Mouse (Mus musculus): ENCODE measurements around the gene Pik3r1. TPM values are rescaled to one million over a fixed set of nuclear protein-coding genes. Genes with fewer than 3 reads are reported as not detected.

Gene Pik3r1
- polyA plus RNA-seq, 1 experiment from 2014 or later = 95.5 TPM

GRCm38 (mm10) chr13:101730351-101730750, 37.7 kb downstream of the Pik3r1 start:
- no peak overlapping the region for H3K27ac ChIP-seq (ENCODE audit: low read length)
- 79% methylated on average over 8 of the region's 8 CpGs for WGBS

GRCm38 (mm10) chr13:101729248-101730055, 38.6 kb downstream of the Pik3r1 start:
- no peak for ATAC-seq (ENCODE audit: insufficient number of reproducible peaks, insufficient read depth, low FRiP score, low read depth)

More at GRCm38 (mm10) chr13:101730351-101730750, 37.7 kb downstream of the Pik3r1 start:
- Histone ChIP-seq H3K4me3 (ENCODE audit: low read depth, low read length) (no peak overlapping the region), H3K9me3 (ENCODE audit: control insufficient read depth, low read depth, low read length) (no peaks in the 10 kb centered on the region), H3K4me1 (ENCODE audit: control insufficient read depth, insufficient read depth, low read length) (peaks cover 24% of the 10 kb centered on the region), H3K36me3 (ENCODE audit: control insufficient read depth, insufficient read depth, low read length) (no peaks in the 10 kb centered on the region; the same call in 1 of the 2 replicates), H3K9ac (replicated peaks; ENCODE audit: low read depth, low read length) (no peak overlapping the region), H3K27me3 (ENCODE audit: control insufficient read depth, insufficient read depth, low read length) (no peaks in the 10 kb centered on the region), H3K4me2 (replicated peaks; ENCODE audit: low read depth, low read length) (no peak overlapping the region)
- ATAC-seq (ENCODE audit: insufficient number of reproducible peaks, insufficient read depth, low FRiP score, low read depth) = no peak

GRCm38 (mm10) chr13:101728816-101729215, 39.2 kb downstream of the Pik3r1 start:
- H3K27ac ChIP-seq (ENCODE audit: low read length) = no peak overlapping the region

More at GRCm38 (mm10) chr13:101729248-101730055, 38.6 kb downstream of the Pik3r1 start:
- H3K4me3 ChIP-seq (ENCODE audit: low read depth, low read length) = no peak overlapping the region
- no peaks in the 10 kb centered on the region; the same call in 1 of the 2 replicates for H3K36me3 ChIP-seq (ENCODE audit: control insufficient read depth, insufficient read depth, low read length)
- no peaks in the 10 kb centered on the region for H3K9me3 ChIP-seq (ENCODE audit: control insufficient read depth, low read depth, low read length)
- H3K4me1 ChIP-seq (ENCODE audit: control insufficient read depth, insufficient read depth, low read length) = peaks cover 24% of the 10 kb centered on the region
- H3K4me2 ChIP-seq (replicated peaks; ENCODE audit: low read depth, low read length) = no peak overlapping the region
- H3K27me3 ChIP-seq (ENCODE audit: control insufficient read depth, insufficient read depth, low read length) = no peaks in the 10 kb centered on the region
- H3K27ac ChIP-seq (ENCODE audit: low read length) = no peak overlapping the region; the same call in 1 of the 2 replicates
- 71% methylated on average over 4 of the region's 4 CpGs for WGBS
- H3K9ac ChIP-seq (replicated peaks; ENCODE audit: low read depth, low read length) = no peak overlapping the region

GRCm38 (mm10) chr13:101728300-101728699, 39.7 kb downstream of the Pik3r1 start:
- no peaks in the 10 kb centered on the region; the same call in 1 of the 2 replicates for H3K36me3 ChIP-seq (ENCODE audit: control insufficient read depth, insufficient read depth, low read length)
- ATAC-seq (ENCODE audit: insufficient number of reproducible peaks, insufficient read depth, low FRiP score, low read depth) = no peak
- H3K9me3 ChIP-seq (ENCODE audit: control insufficient read depth, low read depth, low read length) = no peaks in the 10 kb centered on the region
- H3K4me2 ChIP-seq (replicated peaks; ENCODE audit: low read depth, low read length) = no peak overlapping the region
- H3K4me3 ChIP-seq (ENCODE audit: low read depth, low read length) = no peak overlapping the region
- H3K4me1 ChIP-seq (ENCODE audit: control insufficient read depth, insufficient read depth, low read length) = peaks cover 29% of the 10 kb centered on the region
- WGBS = 90% methylated on average over 3 of the region's 3 CpGs
- H3K27ac ChIP-seq (ENCODE audit: low read length) = no peak overlapping the region
- H3K27me3 ChIP-seq (ENCODE audit: control insufficient read depth, insufficient read depth, low read length) = no peaks in the 10 kb centered on the region
- no peak overlapping the region for H3K9ac ChIP-seq (replicated peaks; ENCODE audit: low read depth, low read length)

More at GRCm38 (mm10) chr13:101728816-101729215, 39.2 kb downstream of the Pik3r1 start:
- Histone ChIP-seq H3K36me3 (ENCODE audit: control insufficient read depth, insufficient read depth, low read length) (no peaks in the 10 kb centered on the region; the same call in 1 of the 2 replicates), H3K4me3 (ENCODE audit: low read depth, low read length) (no peak overlapping the region), H3K4me1 (ENCODE audit: control insufficient read depth, insufficient read depth, low read length) (peaks cover 29% of the 10 kb centered on the region), H3K9ac (replicated peaks; ENCODE audit: low read depth, low read length) (no peak overlapping the region), H3K4me2 (replicated peaks; ENCODE audit: low read depth, low read length) (no peak overlapping the region), H3K27me3 (ENCODE audit: control insufficient read depth, insufficient read depth, low read length) (no peaks in the 10 kb centered on the region), H3K9me3 (ENCODE audit: control insufficient read depth, low read depth, low read length) (no peaks in the 10 kb centered on the region)
- WGBS = 65% methylated on average over 7 of the region's 7 CpGs
- ATAC-seq (ENCODE audit: insufficient number of reproducible peaks, insufficient read depth, low FRiP score, low read depth) = no peak

- no peaks in the 10 kb centered on the region for H3K27me3 ChIP-seq (ENCODE audit: control insufficient read depth, insufficient read depth, low read length)
- H3K4me1 ChIP-seq (ENCODE audit: control insufficient read depth, insufficient read depth, low read length) = peaks cover 29% of the 10 kb centered on the region
- no peak overlapping the region for H3K27ac ChIP-seq (ENCODE audit: low read length)
- no peak overlapping the region for H3K9ac ChIP-seq (replicated peaks; ENCODE audit: low read depth, low read length)
- no peak overlapping the region for H3K4me3 ChIP-seq (ENCODE audit: low read depth, low read length)
- H3K36me3 ChIP-seq (ENCODE audit: control insufficient read depth, insufficient read depth, low read length) = no peaks in the 10 kb centered on the region; the same call in 1 of the 2 replicates
- no peak for ATAC-seq (ENCODE audit: insufficient number of reproducible peaks, insufficient read depth, low FRiP score, low read depth)
- no peak overlapping the region for H3K4me2 ChIP-seq (replicated peaks; ENCODE audit: low read depth, low read length)
- 60% methylated on average over 5 of the region's 5 CpGs for WGBS
- H3K9me3 ChIP-seq (ENCODE audit: control insufficient read depth, low read depth, low read length) = no peaks in the 10 kb centered on the region
These were observed 40.2 kb downstream of the Pik3r1 start for GRCm38 (mm10) chr13:101727837-101728236.

- ATAC-seq (ENCODE audit: insufficient number of reproducible peaks, insufficient read depth, low FRiP score, low read depth) = no peak
- Histone ChIP-seq H3K4me3 (ENCODE audit: low read depth, low read length) (no peak overlapping the region), H3K27ac (ENCODE audit: low read length) (no peak overlapping the region), H3K36me3 (ENCODE audit: control insufficient read depth, insufficient read depth, low read length) (no peaks in the 10 kb centered on the region; the same call in 1 of the 2 replicates), H3K4me1 (ENCODE audit: control insufficient read depth, insufficient read depth, low read length) (peaks cover 23% of the 10 kb centered on the region), H3K27me3 (ENCODE audit: control insufficient read depth, insufficient read depth, low read length) (no peaks in the 10 kb centered on the region), H3K9ac (replicated peaks; ENCODE audit: low read depth, low read length) (no peak overlapping the region), H3K4me2 (replicated peaks; ENCODE audit: low read depth, low read length) (no peak overlapping the region), H3K9me3 (ENCODE audit: control insufficient read depth, low read depth, low read length) (no peaks in the 10 kb centered on the region)
- WGBS = 88% methylated on average over 3 of the region's 3 CpGs
These were observed 41.1 kb downstream of the Pik3r1 start for GRCm38 (mm10) chr13:101726922-101727321.

GRCm38 (mm10) chr13:101721901-101722595, 46.0 kb downstream of the Pik3r1 start:
- Histone ChIP-seq H3K36me3 (ENCODE audit: control insufficient read depth, insufficient read depth, low read length) (no peaks in the 10 kb centered on the region), H3K27ac (ENCODE audit: low read length) (no peak overlapping the region; the same call in 1 of the 2 replicates), H3K4me2 (replicated peaks; ENCODE audit: low read depth, low read length) (no peak overlapping the region), H3K9me3 (ENCODE audit: control insufficient read depth, low read depth, low read length) (no peaks in the 10 kb centered on the region), H3K4me1 (ENCODE audit: control insufficient read depth, insufficient read depth, low read length) (peaks cover 18% of the 10 kb centered on the region), H3K27me3 (ENCODE audit: control insufficient read depth, insufficient read depth, low read length) (no peaks in the 10 kb centered on the region), H3K9ac (replicated peaks; ENCODE audit: low read depth, low read length) (no peak overlapping the region), H3K4me3 (ENCODE audit: low read depth, low read length) (no peak overlapping the region)
- 85% methylated on average over 9 of the region's 9 CpGs for WGBS
- no peak for ATAC-seq (ENCODE audit: insufficient number of reproducible peaks, insufficient read depth, low FRiP score, low read depth)

- Histone ChIP-seq H3K27me3 (ENCODE audit: control insufficient read depth, insufficient read depth, low read length) (no peaks in the 10 kb centered on the region), H3K4me1 (ENCODE audit: control insufficient read depth, insufficient read depth, low read length) (peaks cover 18% of the 10 kb centered on the region), H3K4me3 (ENCODE audit: low read depth, low read length) (no peak overlapping the region), H3K9ac (replicated peaks; ENCODE audit: low read depth, low read length) (no peak overlapping the region), H3K27ac (ENCODE audit: low read length) (no peak overlapping the region), H3K4me2 (replicated peaks; ENCODE audit: low read depth, low read length) (no peak overlapping the region), H3K36me3 (ENCODE audit: control insufficient read depth, insufficient read depth, low read length) (no peaks in the 10 kb centered on the region), H3K9me3 (ENCODE audit: control insufficient read depth, low read depth, low read length) (no peaks in the 10 kb centered on the region)
- 93% methylated on average over 1 of the region's 2 CpGs for WGBS
- ATAC-seq (ENCODE audit: insufficient number of reproducible peaks, insufficient read depth, low FRiP score, low read depth) = no peak
These were observed 46.9 kb downstream of the Pik3r1 start for GRCm38 (mm10) chr13:101721154-101721553.
